In the genomic region with DNA sequence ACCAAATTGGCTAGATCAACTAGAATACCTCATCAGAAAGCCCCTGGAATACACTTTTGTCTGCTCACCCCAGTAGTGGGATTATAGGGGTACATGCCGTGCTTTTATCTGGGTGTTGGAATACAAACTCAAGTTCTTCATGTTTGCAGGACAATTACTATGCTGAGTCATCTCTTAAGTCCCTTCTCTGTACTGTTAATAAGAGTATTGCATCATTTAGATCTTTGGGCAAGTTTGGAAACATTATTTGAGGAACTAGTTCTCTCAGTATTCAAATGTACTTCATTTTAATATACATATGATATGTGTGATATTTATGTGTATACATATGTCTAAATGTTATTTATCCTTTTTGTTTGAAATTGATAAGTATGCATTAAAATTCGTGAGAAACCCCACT, we compare ENCODE assay signal across 14 mouse cellular contexts.
"Had no signal": no experiment of that assay in that cellular context is flagged by ENCODE, and none has a peak within 500 bp of the region (broad histone marks: within the 10 kb centered on the region; RNA-seq: fewer than 3 reads in every experiment).

No protein-coding gene starts in this region.

- ATAC-seq: liver, postnatal 0 days had no signal

- H3K4me3 ChIP-seq: kidney, embryonic 15.5 days; limb, embryonic 12.5 days; liver, embryonic 13.5 days; lung, embryonic 15.5 days; midbrain, embryonic 10.5 days; neural tube, embryonic 13.5 days had no signal

- H3K4me1 ChIP-seq: kidney, embryonic 15.5 days; limb, embryonic 12.5 days; liver, embryonic 13.5 days; lung, embryonic 15.5 days; midbrain, embryonic 10.5 days; neural tube, embryonic 13.5 days had no signal

- H3K9ac ChIP-seq: kidney, embryonic 15.5 days; limb, embryonic 12.5 days; liver, embryonic 13.5 days; liver, postnatal 0 days; lung, embryonic 15.5 days; neural tube, embryonic 13.5 days had no signal

- H3K27ac ChIP-seq: kidney, embryonic 15.5 days; limb, embryonic 12.5 days; liver, embryonic 13.5 days; lung, embryonic 15.5 days; midbrain, embryonic 10.5 days; neural tube, embryonic 13.5 days had no signal

- DNase-seq: kidney, adult 2 months; kidney, postnatal 14 days; layer of hippocampus, adult 9-11 months; liver; liver, embryonic 13.5 days; liver, postnatal 0 days; midbrain, embryonic 14.5 days; retina, postnatal 1 day; thymus, postnatal 36 days had no signal

- H3K27me3 ChIP-seq: kidney, embryonic 15.5 days; limb, embryonic 12.5 days; liver, embryonic 13.5 days; lung, embryonic 15.5 days; neural tube, embryonic 13.5 days had no signal

- H3K9me3 ChIP-seq: kidney, embryonic 15.5 days; limb, embryonic 12.5 days; liver, embryonic 13.5 days; lung, embryonic 15.5 days; midbrain, embryonic 10.5 days; neural tube, embryonic 13.5 days had no signal

- H3K36me3 ChIP-seq: kidney, embryonic 15.5 days; limb, embryonic 12.5 days; liver, embryonic 13.5 days; lung, embryonic 15.5 days; midbrain, embryonic 10.5 days; neural tube, embryonic 13.5 days had no signal

- H3K4me2 ChIP-seq: kidney, embryonic 15.5 days; limb, embryonic 12.5 days; liver, embryonic 13.5 days; lung, embryonic 15.5 days; neural tube, embryonic 13.5 days had no signal
